Mouse (Mus musculus) ovary, adult 10 weeks (tissue): ENCODE data around the gene Olfr1287. TPM values are rescaled to one million over a fixed set of nuclear protein-coding genes. Genes with fewer than 3 reads are reported as not detected.

Source experiments
- polyA plus RNA-seq: library from polyadenylated mRNA; stranded (reverse); fragments of 350-450 nt; fragmentation: Illumina TruSeq; extraction: RNeasy Lipid Tissue Mini Kit (QIAGEN cat#74804); gene quantifications from one replicate; pipeline ENCODE4 v1.2.3, GENCODE M21; 2014

Olfr1287 gene
- not detected for polyA plus RNA-seq

DNA sequence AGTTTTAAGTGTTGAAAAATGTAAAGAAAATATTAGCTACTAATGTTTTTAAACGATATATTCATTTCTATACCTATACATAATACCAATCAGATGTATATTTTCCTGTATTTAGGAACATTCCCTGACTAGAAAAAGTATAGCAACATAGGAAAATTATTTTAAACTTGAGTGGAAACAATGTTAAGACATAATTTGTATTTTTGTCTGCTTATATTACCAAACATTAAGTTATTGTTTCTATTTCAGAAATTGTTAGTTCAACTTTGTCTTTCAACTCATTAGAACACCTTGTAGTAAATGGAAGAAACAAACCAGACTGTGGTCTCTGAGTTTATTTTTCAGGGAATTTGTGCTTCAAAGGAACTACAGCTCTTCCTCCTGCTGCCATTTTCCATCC is at the start of gene Olfr1287:
Olfr1287 (plus strand) TSS at position 301 of the 400 bp plus-strand sequence.

GRCm38 (mm10) chr2:111422931-111423330 is 26.0 kb upstream of the Olfr1287 start, which contains the start of gene Olfr1286:
Gene Olfr1286, minus strand, starts transcription at chr2:111423115.

DNA sequence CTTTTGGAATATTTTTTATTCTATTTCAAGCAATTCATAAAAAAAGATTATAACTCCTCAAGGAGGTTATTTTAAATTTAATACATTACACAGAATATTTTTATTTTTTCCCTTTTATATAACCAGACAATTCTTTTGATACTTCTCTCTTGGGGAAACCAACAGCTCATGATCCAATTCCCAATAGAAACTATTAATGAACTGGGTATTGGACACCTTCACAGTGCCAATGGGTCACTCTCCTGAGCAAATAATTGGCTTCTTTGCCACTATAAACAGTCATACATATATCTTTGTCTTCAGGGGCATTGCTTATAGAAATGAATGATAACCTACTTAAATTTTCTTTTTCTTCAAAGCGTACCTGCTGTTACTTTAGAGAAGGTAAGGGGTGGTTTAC is 24.9 kb downstream of the Olfr1287 start, which contains the start of gene Olfr1288:
Olfr1288 (plus strand) TSS at position 301 of the 400 bp plus-strand sequence.

GRCm38 (mm10) chr2:111480519-111480918 is 31.6 kb downstream of the Olfr1287 start, which contains the start of gene Olfr1289:
Gene Olfr1289, plus strand, starts transcription at chr2:111480819.

GRCm38 (mm10) chr2:111493729-111494128 is 44.8 kb downstream of the Olfr1287 start, which contains the start of gene Olfr1290:
Gene Olfr1290, minus strand, starts transcription at chr2:111493829.

DNA sequence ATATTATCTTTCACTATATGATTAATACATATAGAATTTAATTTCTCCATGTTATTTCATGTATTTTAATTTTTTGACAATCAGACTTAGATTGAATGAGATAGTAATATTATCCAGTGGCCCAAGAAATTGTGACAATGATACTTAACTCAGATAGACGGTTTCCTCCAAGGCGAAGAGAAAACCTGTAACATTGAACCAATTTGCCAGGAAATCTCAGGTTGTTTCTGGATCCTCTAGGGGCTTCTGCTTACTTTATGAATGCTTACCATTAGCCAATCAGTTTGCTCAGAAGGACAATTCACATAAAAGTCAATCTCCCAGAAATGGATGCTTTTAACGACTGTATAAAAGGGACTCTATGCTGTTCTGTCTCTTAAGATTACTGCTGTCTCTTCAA is 47.9 kb downstream of the Olfr1287 start, which contains the start of gene Olfr1291-ps1:
Olfr1291-ps1 (plus strand) TSS at position 301 of the 400 bp plus-strand sequence.

Other genes starting within 250 kb of the Olfr1287 start
- gene 4930430A15Rik, start 219.5 kb upstream of the Olfr1287 start, polyA plus RNA-seq = not detected
- not detected for gene Olfr1275, start 213.9 kb upstream of the Olfr1287 start, polyA plus RNA-seq
- not detected for gene Olfr1276, start 194.6 kb upstream of the Olfr1287 start, polyA plus RNA-seq
- not detected for gene Olfr1277, start 175.0 kb upstream of the Olfr1287 start, polyA plus RNA-seq
- not detected for gene Olfr1278, start 159.0 kb upstream of the Olfr1287 start, polyA plus RNA-seq
- not detected for gene Olfr1279, start 148.5 kb upstream of the Olfr1287 start, polyA plus RNA-seq
- not detected for gene Olfr1280, start 135.1 kb upstream of the Olfr1287 start, polyA plus RNA-seq
- gene Olfr1281, start 122.6 kb upstream of the Olfr1287 start, polyA plus RNA-seq = not detected
- not detected for gene Olfr1282, start 113.1 kb upstream of the Olfr1287 start, polyA plus RNA-seq
- gene Olfr1283, start 82.4 kb upstream of the Olfr1287 start, polyA plus RNA-seq = not detected
- gene Olfr1284, start 73.6 kb upstream of the Olfr1287 start, polyA plus RNA-seq = not detected
- gene Olfr1286, start 26.0 kb upstream of the Olfr1287 start, polyA plus RNA-seq = not detected
- not detected for gene Olfr1288, start 25.0 kb downstream of the Olfr1287 start, polyA plus RNA-seq
- gene Olfr1289, start 31.7 kb downstream of the Olfr1287 start, polyA plus RNA-seq = not detected
- gene Olfr1290, start 44.7 kb downstream of the Olfr1287 start, polyA plus RNA-seq = not detected
- gene Olfr1291-ps1, start 48.0 kb downstream of the Olfr1287 start, polyA plus RNA-seq = not detected
- gene Olfr1293-ps, start 76.1 kb downstream of the Olfr1287 start, polyA plus RNA-seq = not detected
- gene Olfr1294, start 91.1 kb downstream of the Olfr1287 start, polyA plus RNA-seq = not detected
- gene Olfr1295, start 120.5 kb downstream of the Olfr1287 start, polyA plus RNA-seq = not detected
- not detected for gene Olfr1297, start 177.4 kb downstream of the Olfr1287 start, polyA plus RNA-seq
- not detected for gene Olfr1298, start 200.1 kb downstream of the Olfr1287 start, polyA plus RNA-seq
- not detected for gene Olfr1299, start 212.3 kb downstream of the Olfr1287 start, polyA plus RNA-seq